Mouse (Mus musculus): ENCODE measurements around the gene Wfdc8.
"Not testable (repeated sequence)": the region's sequence is repeated elsewhere in the genome, so short reads cannot be mapped to it uniquely, and the experiment has no call there.

DNA sequence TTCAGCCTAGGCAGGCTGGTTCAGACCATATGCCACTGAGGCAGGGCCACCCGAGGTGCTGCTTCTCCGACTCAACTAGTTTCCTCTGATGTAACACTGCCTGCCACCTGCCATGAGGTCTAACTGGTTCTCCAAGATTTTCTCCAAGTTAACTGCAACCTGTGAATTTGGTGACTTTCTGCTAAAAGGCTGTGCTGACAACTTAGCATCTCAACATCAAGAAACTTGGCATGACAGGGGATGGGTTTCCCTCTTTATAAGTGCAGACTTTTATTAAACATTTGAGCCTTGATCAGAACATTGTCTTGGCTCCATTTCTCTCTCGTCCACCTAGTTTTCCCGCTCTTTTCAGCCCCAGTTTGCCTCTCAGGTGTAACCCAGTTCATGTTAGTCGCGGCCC is 40.1 kb downstream of the Wfdc8 start, which contains the start of gene Spint3:
- not testable (repeated sequence) for TF ChIP-seq EP300 (IDR thresholded peaks at IDR 0.05; ENCODE audit: insufficient read depth, low read depth, low read length); CTCF (IDR thresholded peaks at IDR 0.05; ENCODE audit: low read depth, low read length); POLR2A (IDR thresholded peaks at IDR 0.05; ENCODE audit: insufficient read depth, low read length)

Data from ES-Bruce4 (cell line).